Mouse (Mus musculus) heart, embryonic 10.5 days (tissue): ENCODE measurements around the gene Hgfac. TPM values are rescaled to one million over a fixed set of nuclear protein-coding genes. Genes with fewer than 3 reads are reported as not detected.

Experiments used
- DNase-seq: peaks from one replicate; pipeline ENCODE4 v3.0.0-alpha.2; 2017; ENCODE audit warnings: low spot score
- H3K27ac ChIP-seq: fragments of 300-500 bp; sonication (generic); 2 replicates; pipeline ENCODE4 v1.5.1; 2016; ENCODE audit warnings: mild to moderate bottlenecking
- H3K27me3 ChIP-seq: fragments of 300-500 bp; sonication (generic); 2 replicates; pipeline ENCODE4 v1.6.1; 2016; ENCODE audit warnings: mild to moderate bottlenecking; ENCODE audit not compliant: poor library complexity, insufficient read depth, severe bottlenecking
- H3K36me3 ChIP-seq: fragments of 300-500 bp; sonication (generic); 2 replicates; pipeline ENCODE4 v1.6.1; 2016; ENCODE audit warnings: mild to moderate bottlenecking, moderate library complexity
- H3K4me1 ChIP-seq: fragments of 300-500 bp; sonication (generic); 2 replicates; pipeline ENCODE4 v1.6.1; 2016; ENCODE audit warnings: mild to moderate bottlenecking
- H3K4me3 ChIP-seq: fragments of 300-500 bp; sonication (generic); 2 replicates; pipeline ENCODE4 v1.5.1; 2016; ENCODE audit warnings: mild to moderate bottlenecking, moderate library complexity
- H3K9me3 ChIP-seq: fragments of 300-500 bp; sonication (generic); 2 replicates; pipeline ENCODE4 v1.6.1; 2016; ENCODE audit warnings: mild to moderate bottlenecking, moderate library complexity
- WGBS: fragments of 180-500 bp; shearing (Covaris S2); methylation state at CpG from one replicate; pipeline ENCODE4 v1.1.7; 2016; 5-methylcytosine and 5-hydroxymethylcytosine counted together
- polyA plus RNA-seq: library from polyadenylated mRNA; unstranded; fragments of >200 nt; fragmentation: Nextera tagmentation; extraction: Ambion mirVana; gene quantifications from 2 replicates; pipeline ENCODE4 v1.2.1, GENCODE M21; 2016

Hgfac gene
- polyA plus RNA-seq = 0.26 and 5.0 TPM in 2 replicates

- Histone ChIP-seq H3K36me3 (no peaks in the 10 kb centered on the region), H3K27me3 (peaks cover 23% of the 10 kb centered on the region), H3K4me1 (peaks cover 18% of the 10 kb centered on the region; the same call in 1 of the 2 replicates), H3K9me3 (no peaks in the 10 kb centered on the region), H3K27ac (peak within 1 kb of the TSS; percentile 45; the same call in 1 of the 2 replicates), H3K4me3 (no peak within 1 kb of the TSS)
- no peak for DNase-seq
- WGBS = 49% methylated on average over 6 of the region's 6 CpGs
Measured at GRCm38 (mm10) chr5:35041268-35041829, at the start of gene Hgfac. TSS of gene Hgfac (plus strand) at chr5:35041509.

- Histone ChIP-seq H3K9me3 (no peaks in the 10 kb centered on the region), H3K4me1 (peaks cover 28% of the 10 kb centered on the region), H3K27ac (0 out of 2 replicates have a peak overlapping the region, but pooled peaks have one; percentile 54), H3K27me3 (no peaks in the 10 kb centered on the region), H3K4me3 (no peak overlapping the region), H3K36me3 (peaks cover 10% of the 10 kb centered on the region; the same call in 1 of the 2 replicates)
- 42% methylated on average over 3 of the region's 3 CpGs for WGBS
- DNase-seq = no peak
Measured at GRCm38 (mm10) chr5:34998754-34999153, 42.6 kb upstream of the Hgfac start.

GRCm38 (mm10) chr5:34999281-34999680 is 42.0 kb upstream of the Hgfac start:
- Histone ChIP-seq H3K4me1 (peaks cover 31% of the 10 kb centered on the region), H3K9me3 (no peaks in the 10 kb centered on the region), H3K27me3 (no peaks in the 10 kb centered on the region), H3K36me3 (peaks cover 10% of the 10 kb centered on the region), H3K4me3 (no peak overlapping the region), H3K27ac (no peak overlapping the region)
- no peak for DNase-seq
- WGBS = 72% methylated on average over 6 of the region's 6 CpGs

- H3K36me3 ChIP-seq = peaks cover 14% of the 10 kb centered on the region
- H3K27me3 ChIP-seq = no peaks in the 10 kb centered on the region
- H3K27ac ChIP-seq = no peak overlapping the region
- no peak overlapping the region for H3K4me3 ChIP-seq
- peaks cover 31% of the 10 kb centered on the region for H3K4me1 ChIP-seq
- no peaks in the 10 kb centered on the region for H3K9me3 ChIP-seq
- DNase-seq = no peak
Measured at GRCm38 (mm10) chr5:35000323-35000722, 41.0 kb upstream of the Hgfac start.

DNA sequence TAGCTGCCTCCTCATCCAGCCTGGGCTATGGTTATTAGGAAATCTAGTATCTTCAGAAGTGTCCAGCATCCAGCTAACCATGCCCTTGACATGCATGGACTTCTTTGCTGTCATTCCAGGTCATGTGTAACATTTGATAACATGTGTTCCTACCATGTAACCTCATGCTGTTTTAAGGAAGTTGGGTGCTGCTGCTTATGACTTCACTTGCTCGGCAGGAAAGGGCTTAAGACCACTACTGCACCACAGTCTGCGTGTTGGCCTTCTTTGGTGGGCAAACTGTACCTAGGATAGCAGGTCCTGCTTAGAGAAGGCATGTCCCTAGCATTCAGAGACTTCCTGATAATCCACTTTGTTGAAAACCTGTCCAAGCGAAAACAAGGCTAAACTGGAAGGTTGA is 40.2 kb upstream of the Hgfac start:
- 72% methylated on average over 3 of the region's 3 CpGs for WGBS
- peaks cover 21% of the 10 kb centered on the region for H3K36me3 ChIP-seq
- H3K9me3 ChIP-seq = no peaks in the 10 kb centered on the region
- H3K4me3 ChIP-seq = no peak overlapping the region
- H3K27me3 ChIP-seq = no peaks in the 10 kb centered on the region
- no peak for DNase-seq
- peaks cover 31% of the 10 kb centered on the region for H3K4me1 ChIP-seq
- no peak overlapping the region for H3K27ac ChIP-seq

GRCm38 (mm10) chr5:35003611-35004162 is 37.6 kb upstream of the Hgfac start:
- Histone ChIP-seq H3K27ac (no peak overlapping the region), H3K27me3 (no peaks in the 10 kb centered on the region), H3K4me3 (no peak overlapping the region), H3K9me3 (no peaks in the 10 kb centered on the region), H3K4me1 (peaks cover 23% of the 10 kb centered on the region), H3K36me3 (peaks cover 38% of the 10 kb centered on the region)
- no peak for DNase-seq
- WGBS = 89% methylated on average over 7 of the region's 7 CpGs

DNA sequence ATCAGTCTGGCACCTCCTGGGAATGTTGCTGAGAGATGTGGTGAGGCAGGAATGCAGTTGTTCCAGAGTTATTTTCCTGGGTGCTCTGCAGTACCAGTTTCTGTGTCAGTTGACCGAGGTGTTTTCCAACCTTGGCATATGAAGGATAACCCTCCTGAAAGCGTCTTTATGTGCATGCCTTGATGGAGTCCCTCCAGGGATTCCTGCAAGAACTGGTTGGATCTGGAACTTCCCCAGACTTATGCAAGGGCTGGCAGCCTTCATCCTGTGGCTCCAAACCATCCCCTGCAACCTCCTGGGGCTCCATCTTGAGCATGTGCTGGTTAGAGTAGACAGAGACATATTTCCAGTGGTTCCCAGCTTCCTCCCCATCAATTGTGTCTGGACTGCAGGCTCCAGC is 36.5 kb upstream of the Hgfac start:
- Histone ChIP-seq H3K4me1 (peaks cover 27% of the 10 kb centered on the region), H3K36me3 (peaks cover 40% of the 10 kb centered on the region), H3K27me3 (no peaks in the 10 kb centered on the region), H3K27ac (no peak overlapping the region), H3K4me3 (no peak overlapping the region), H3K9me3 (no peaks in the 10 kb centered on the region)
- no peak for DNase-seq
- 84% methylated on average over 2 of the region's 2 CpGs for WGBS

- 86% methylated on average over 3 of the region's 3 CpGs for WGBS
Measured at GRCm38 (mm10) chr5:35005659-35006058, 35.6 kb upstream of the Hgfac start.

DNA sequence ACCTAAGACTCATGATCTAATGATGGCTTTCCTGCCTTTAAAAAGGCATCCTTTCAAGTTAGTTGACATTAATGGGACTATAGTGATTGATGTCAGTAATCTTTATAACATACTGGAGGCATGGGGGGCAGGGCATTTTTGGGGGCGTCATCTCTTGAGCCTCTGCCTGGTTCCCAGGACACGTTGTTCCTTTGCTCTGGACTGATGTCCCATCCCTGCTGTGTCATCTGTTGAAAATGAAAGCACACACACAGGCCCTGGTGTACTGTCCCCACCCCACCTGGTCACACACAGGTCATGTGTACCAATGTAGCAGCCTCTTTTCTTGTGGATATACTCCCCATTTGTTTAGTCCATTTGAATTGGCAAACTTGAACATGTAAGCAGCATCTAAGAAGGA is 34.7 kb upstream of the Hgfac start:
- 89% methylated on average over 2 of the region's 2 CpGs for WGBS
- no peaks in the 10 kb centered on the region for H3K9me3 ChIP-seq
- H3K4me3 ChIP-seq = no peak overlapping the region
- H3K27me3 ChIP-seq = no peaks in the 10 kb centered on the region
- H3K4me1 ChIP-seq = peaks cover 24% of the 10 kb centered on the region
- no peak for DNase-seq
- H3K27ac ChIP-seq = no peak overlapping the region
- peaks cover 40% of the 10 kb centered on the region for H3K36me3 ChIP-seq

More at GRCm38 (mm10) chr5:35005659-35006058, 35.6 kb upstream of the Hgfac start:
- DNase-seq = no peak
- Histone ChIP-seq H3K36me3 (peaks cover 39% of the 10 kb centered on the region), H3K4me3 (no peak overlapping the region), H3K27me3 (no peaks in the 10 kb centered on the region), H3K4me1 (peaks cover 27% of the 10 kb centered on the region), H3K9me3 (no peaks in the 10 kb centered on the region), H3K27ac (no peak overlapping the region)

GRCm38 (mm10) chr5:35009163-35009562 is 32.1 kb upstream of the Hgfac start:
- H3K36me3 ChIP-seq = peaks cover 33% of the 10 kb centered on the region
- no peak overlapping the region for H3K27ac ChIP-seq
- H3K27me3 ChIP-seq = no peaks in the 10 kb centered on the region
- no peak overlapping the region for H3K4me3 ChIP-seq
- DNase-seq = no peak
- peaks cover 9% of the 10 kb centered on the region; the same call in 1 of the 2 replicates for H3K4me1 ChIP-seq
- H3K9me3 ChIP-seq = no peaks in the 10 kb centered on the region
- WGBS = 67% methylated on average over 4 of the region's 4 CpGs

DNA sequence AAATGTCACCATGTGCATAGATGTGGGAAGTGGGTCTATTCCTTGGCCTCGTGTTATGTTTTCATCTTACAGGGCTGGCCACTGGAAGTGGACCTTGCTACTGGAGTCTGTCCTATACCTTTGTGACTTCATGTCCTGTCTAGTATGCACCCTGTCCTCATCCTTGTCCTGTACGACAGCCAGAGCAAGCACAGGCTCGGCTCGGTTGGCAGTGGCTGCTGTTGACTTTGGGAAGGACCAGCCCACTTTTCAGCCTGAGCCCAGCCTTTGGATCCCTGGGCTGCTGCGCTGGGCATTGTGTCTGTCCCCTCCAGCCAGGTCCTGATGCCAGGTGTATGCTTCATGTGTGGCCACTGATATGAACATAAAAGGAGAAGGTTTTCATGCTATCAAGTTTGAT is 30.7 kb upstream of the Hgfac start:
- no peaks in the 10 kb centered on the region for H3K27me3 ChIP-seq

GRCm38 (mm10) chr5:35011156-35011923 is 30.0 kb upstream of the Hgfac start:
- Histone ChIP-seq H3K27me3 (no peaks in the 10 kb centered on the region), H3K4me3 (no peak overlapping the region), H3K36me3 (peaks cover 20% of the 10 kb centered on the region), H3K9me3 (no peaks in the 10 kb centered on the region), H3K27ac (no peak overlapping the region), H3K4me1 (peaks cover 7% of the 10 kb centered on the region; the same call in 1 of the 2 replicates)
- DNase-seq = no peak
- WGBS = 94% methylated on average over 6 of the region's 6 CpGs

More for the DNA sequence above, 30.7 kb upstream of the Hgfac start:
- Histone ChIP-seq H3K27ac (no peak overlapping the region), H3K4me3 (no peak overlapping the region), H3K9me3 (no peaks in the 10 kb centered on the region), H3K4me1 (peaks cover 7% of the 10 kb centered on the region; the same call in 1 of the 2 replicates), H3K36me3 (peaks cover 26% of the 10 kb centered on the region)
- DNase-seq = no peak
- 72% methylated on average over 5 of the region's 5 CpGs for WGBS

DNA sequence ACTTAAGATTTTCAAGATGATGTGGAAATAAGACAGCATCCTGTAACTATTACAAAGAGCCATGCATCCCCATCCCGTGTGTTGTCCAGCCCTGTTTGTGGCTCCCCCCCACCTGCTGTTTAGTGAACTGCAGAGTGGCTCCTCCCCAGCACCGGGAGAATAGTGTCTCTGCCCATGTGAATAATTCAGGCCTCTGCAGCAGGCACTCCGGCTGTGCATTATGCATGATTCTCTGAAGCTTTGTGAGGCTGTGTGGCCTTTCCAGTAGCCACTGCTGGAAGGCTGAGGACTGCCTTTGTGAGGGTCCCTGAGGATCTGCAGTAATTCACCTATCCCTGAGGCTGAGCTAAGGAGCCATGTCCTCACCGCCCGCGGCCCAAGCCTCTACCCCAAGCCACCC is 27.3 kb upstream of the Hgfac start:
- Histone ChIP-seq H3K27me3 (no peaks in the 10 kb centered on the region), H3K36me3 (peaks cover 10% of the 10 kb centered on the region), H3K4me1 (peaks cover 8% of the 10 kb centered on the region), H3K27ac (no peak overlapping the region), H3K9me3 (no peaks in the 10 kb centered on the region), H3K4me3 (no peak overlapping the region)
- WGBS = 83% methylated on average over 6 of the region's 6 CpGs
- DNase-seq = no peak
